Mouse (Mus musculus) olfactory bulb, adult 2 months (tissue): ENCODE measurements around the gene Ifitm10.

ENCODE experiments used
- CTCF ChIP-seq: fragments of 200-500 bp; IDR thresholded peaks from 2 replicates; pipeline ENCODE4 v1.5.1; 2012; ENCODE audit warnings: low read depth, mild to moderate bottlenecking, low read length, moderate library complexity; ENCODE audit not compliant: insufficient read depth
- POLR2A ChIP-seq: fragments of 200-500 bp; IDR thresholded peaks from 2 replicates; pipeline ENCODE4 v1.6.1; 2012; ENCODE audit warnings: mild to moderate bottlenecking, low read depth, low read length, moderate library complexity; ENCODE audit not compliant: insufficient read depth

- TF ChIP-seq CTCF (no peak), POLR2A (no peak)
Measured at GRCm38 (mm10) chr7:142351569-142351968, 22.0 kb downstream of the Ifitm10 start.
